Mouse (Mus musculus): ENCODE results near the gene Arrdc3. TPM values are rescaled to one million over a fixed set of nuclear protein-coding genes. Genes with fewer than 3 reads are reported as not detected.
A peak's percentile ranks its signal among the peaks of the same experiment; 100 is the strongest.
"Not testable (repeated sequence)": the region's sequence is repeated elsewhere in the genome, so short reads cannot be mapped to it uniquely, and the experiment has no call there.

The Arrdc3 gene
- polyA plus RNA-seq, 1 experiment from 2014 or later, result 78.9 TPM

DNA sequence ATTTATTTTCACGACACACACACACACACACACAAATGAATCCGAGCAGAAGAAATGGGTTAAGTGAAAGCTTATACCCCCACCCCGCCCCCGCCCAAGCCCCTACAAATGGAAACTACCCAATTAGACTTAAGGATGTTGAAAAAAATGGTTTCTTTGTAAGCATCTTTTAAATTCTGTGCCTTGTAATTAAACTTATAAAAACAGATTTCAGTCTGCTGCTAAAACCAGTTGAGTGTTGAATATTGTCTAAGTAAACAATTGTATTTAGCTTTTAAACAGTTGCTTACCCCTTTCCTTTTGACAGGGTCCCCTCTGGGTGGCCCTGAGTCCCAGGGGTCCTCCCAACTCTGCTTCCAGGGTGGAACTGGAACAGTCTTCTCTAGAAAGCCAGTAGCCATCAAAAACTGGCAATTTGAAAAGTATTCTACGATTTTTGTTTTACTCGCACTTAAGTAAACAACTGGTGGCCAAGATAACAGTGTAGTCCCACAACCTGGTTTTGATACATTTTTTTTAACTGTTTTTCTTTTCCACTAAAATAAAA is 3.6 kb downstream of the Arrdc3 start:
- Histone ChIP-seq H3K4me2 (replicated peaks) (peak overlapping the region; percentile 56), H3K4me1 (0 out of 2 replicates have a peak, but pooled peaks cover 2% of the 10 kb centered on the region), H3K36me3 (peaks cover 26% of the 10 kb centered on the region), H3K27ac (peak overlapping the region; percentile 100), H3K9me3 (replicated peaks) (no peaks in the 10 kb centered on the region), H3K4me3 (peak overlapping the region; percentile 75), H3K9ac (peak overlapping the region; percentile 99), H3K27me3 (no peaks in the 10 kb centered on the region)
- 24% methylated on average over 6 of the region's 6 CpGs for WGBS
- ATAC-seq (ENCODE audit: low FRiP score), result no peak; the same call in 1 of the 2 replicates

- Histone ChIP-seq H3K9ac (no peak overlapping the region), H3K9me3 (replicated peaks) (no peaks in the 10 kb centered on the region), H3K4me1 (no peaks in the 10 kb centered on the region), H3K27ac (no peak overlapping the region), H3K4me3 (no peak overlapping the region), H3K27me3 (no peaks in the 10 kb centered on the region), H3K36me3 (peaks cover 34% of the 10 kb centered on the region), H3K4me2 (replicated peaks) (no peak overlapping the region)
- WGBS, result 82% methylated on average over 2 of the region's 2 CpGs
- no peak for ATAC-seq (ENCODE audit: low FRiP score)
These were observed 4.7 kb downstream of the Arrdc3 start for GRCm38 (mm10) chr13:80887842-80888241.

GRCm38 (mm10) chr13:80894928-80895327 is 11.7 kb downstream of the Arrdc3 start:
- ATAC-seq (ENCODE audit: low FRiP score), result not testable (repeated sequence)
- H3K36me3 ChIP-seq, result peaks cover 54% of the 10 kb centered on the region

DNA sequence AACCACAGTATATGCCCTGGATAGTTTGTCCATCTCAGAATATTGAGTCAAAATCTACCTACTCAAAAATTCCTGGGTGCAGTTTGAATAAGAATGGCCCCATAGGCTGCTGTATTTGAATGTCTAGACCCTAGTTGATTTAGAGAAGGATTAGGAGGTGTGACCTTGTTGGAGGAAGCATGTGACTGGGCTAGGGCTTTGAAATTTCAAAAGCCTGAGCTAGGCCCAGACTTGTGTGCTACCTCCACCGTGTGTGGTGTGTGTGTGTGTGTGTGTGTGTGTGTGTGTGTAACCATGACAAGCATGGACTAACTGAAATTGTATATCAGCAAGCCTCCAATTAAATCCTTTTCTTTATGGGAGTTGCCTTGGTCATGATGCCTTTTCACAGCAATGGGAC is 14.2 kb downstream of the Arrdc3 start:
- peaks cover 33% of the 10 kb centered on the region for H3K36me3 ChIP-seq
- peak; percentile 33; the same call in 1 of the 2 replicates for ATAC-seq (ENCODE audit: low FRiP score)
- H3K27me3 ChIP-seq, result no peaks in the 10 kb centered on the region
- 68% methylated on average over 1 of the region's 1 CpGs for WGBS
- no peaks in the 10 kb centered on the region for H3K4me1 ChIP-seq
- no peak overlapping the region for H3K4me3 ChIP-seq
- no peak overlapping the region for H3K9ac ChIP-seq
- no peak overlapping the region for H3K27ac ChIP-seq
- H3K4me2 ChIP-seq (replicated peaks), result no peak overlapping the region
- no peaks in the 10 kb centered on the region for H3K9me3 ChIP-seq (replicated peaks)

More at GRCm38 (mm10) chr13:80894928-80895327, 11.7 kb downstream of the Arrdc3 start:
- not testable (repeated sequence) for H3K4me3 ChIP-seq; H3K27ac ChIP-seq; H3K27me3 ChIP-seq; H3K9ac ChIP-seq; H3K9me3 ChIP-seq (replicated peaks); H3K4me1 ChIP-seq; H3K4me2 ChIP-seq (replicated peaks)
- WGBS, result 92% methylated on average over 3 of the region's 3 CpGs

DNA sequence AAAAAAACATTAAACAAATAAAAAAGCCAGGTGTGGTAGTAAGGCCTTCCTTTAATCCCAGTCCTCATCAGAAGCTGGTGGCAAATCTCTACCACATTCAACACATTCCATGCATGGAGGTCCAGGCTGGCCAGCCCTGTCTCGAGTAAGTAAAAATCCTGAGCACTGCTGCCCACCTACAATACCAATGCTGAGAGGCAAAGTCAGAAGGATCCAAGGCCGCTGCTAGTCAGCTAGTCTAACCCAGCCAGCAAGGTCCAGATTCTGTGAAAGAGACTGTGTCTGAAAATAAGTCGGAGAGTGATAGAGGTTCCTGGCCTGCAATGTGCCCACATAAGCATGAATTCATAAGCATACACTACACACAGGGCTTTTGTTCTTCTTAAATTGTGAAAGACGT is 14.9 kb downstream of the Arrdc3 start:
- Histone ChIP-seq H3K4me1 (no peaks in the 10 kb centered on the region), H3K9ac (no peak overlapping the region), H3K27me3 (no peaks in the 10 kb centered on the region), H3K4me2 (replicated peaks) (no peak overlapping the region), H3K4me3 (no peak overlapping the region), H3K27ac (no peak overlapping the region), H3K36me3 (peaks cover 28% of the 10 kb centered on the region), H3K9me3 (replicated peaks) (no peaks in the 10 kb centered on the region)
- no peak for ATAC-seq (ENCODE audit: low FRiP score)
- WGBS, result 88% methylated on average over 4 of the region's 4 CpGs

DNA sequence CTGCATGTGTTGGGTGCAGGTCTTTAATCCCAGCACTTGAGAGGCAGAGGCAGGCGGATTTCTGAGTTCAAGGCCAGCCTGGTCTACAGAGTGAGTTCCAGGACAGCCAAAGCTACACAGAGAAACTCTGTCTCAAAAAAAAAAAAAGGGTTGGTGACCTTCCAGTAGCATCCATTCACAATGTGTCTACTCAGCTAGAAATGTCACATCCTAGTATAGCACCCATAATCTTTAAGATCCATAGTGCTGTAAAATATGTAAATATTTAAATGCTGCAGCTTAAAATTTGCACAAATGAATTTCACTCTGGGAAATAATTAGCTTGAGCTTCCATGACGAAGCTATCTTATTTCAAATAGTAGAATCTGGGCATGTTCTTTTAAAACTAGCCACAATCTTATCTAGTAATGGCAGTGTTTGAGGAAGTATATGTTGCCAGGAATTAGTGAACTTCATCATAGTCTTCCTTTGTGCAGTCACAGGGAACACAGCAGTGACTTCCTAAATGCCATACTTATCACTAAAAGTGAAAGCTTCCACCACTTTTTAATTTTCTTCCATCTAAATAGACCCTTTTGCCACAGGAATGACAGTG is 16.3 kb downstream of the Arrdc3 start:
- H3K27me3 ChIP-seq, result no peaks in the 10 kb centered on the region
- H3K36me3 ChIP-seq, result peaks cover 15% of the 10 kb centered on the region
- H3K4me1 ChIP-seq, result no peaks in the 10 kb centered on the region
- no peaks in the 10 kb centered on the region for H3K9me3 ChIP-seq (replicated peaks)
- H3K4me3 ChIP-seq, result no peak overlapping the region
- H3K4me2 ChIP-seq (replicated peaks), result no peak overlapping the region
- ATAC-seq (ENCODE audit: low FRiP score), result no peak
- no peak overlapping the region for H3K9ac ChIP-seq
- WGBS, result 87% methylated on average over 2 of the region's 2 CpGs
- no peak overlapping the region for H3K27ac ChIP-seq

- ATAC-seq (ENCODE audit: low FRiP score), result no peak
- Histone ChIP-seq H3K9me3 (replicated peaks) (no peaks in the 10 kb centered on the region), H3K4me3 (no peak overlapping the region), H3K4me1 (no peaks in the 10 kb centered on the region), H3K4me2 (replicated peaks) (no peak overlapping the region), H3K27ac (no peak overlapping the region), H3K36me3 (peaks cover 12% of the 10 kb centered on the region; the same call in 1 of the 2 replicates), H3K9ac (no peak overlapping the region), H3K27me3 (no peaks in the 10 kb centered on the region)
- WGBS, result 84% methylated on average over 4 of the region's 4 CpGs
These were observed 18.2 kb downstream of the Arrdc3 start for GRCm38 (mm10) chr13:80901432-80901831.

- no peaks in the 10 kb centered on the region for H3K9me3 ChIP-seq (replicated peaks)
- no peak overlapping the region for H3K9ac ChIP-seq
- H3K27ac ChIP-seq, result no peak overlapping the region
- 89% methylated on average over 3 of the region's 3 CpGs for WGBS
- no peaks in the 10 kb centered on the region for H3K27me3 ChIP-seq
- peaks cover 12% of the 10 kb centered on the region; the same call in 1 of the 2 replicates for H3K36me3 ChIP-seq
- H3K4me1 ChIP-seq, result no peaks in the 10 kb centered on the region
- no peak overlapping the region for H3K4me3 ChIP-seq
- no peak overlapping the region for H3K4me2 ChIP-seq (replicated peaks)
- ATAC-seq (ENCODE audit: low FRiP score), result no peak
These were observed 19.6 kb downstream of the Arrdc3 start for GRCm38 (mm10) chr13:80902796-80903195.

DNA sequence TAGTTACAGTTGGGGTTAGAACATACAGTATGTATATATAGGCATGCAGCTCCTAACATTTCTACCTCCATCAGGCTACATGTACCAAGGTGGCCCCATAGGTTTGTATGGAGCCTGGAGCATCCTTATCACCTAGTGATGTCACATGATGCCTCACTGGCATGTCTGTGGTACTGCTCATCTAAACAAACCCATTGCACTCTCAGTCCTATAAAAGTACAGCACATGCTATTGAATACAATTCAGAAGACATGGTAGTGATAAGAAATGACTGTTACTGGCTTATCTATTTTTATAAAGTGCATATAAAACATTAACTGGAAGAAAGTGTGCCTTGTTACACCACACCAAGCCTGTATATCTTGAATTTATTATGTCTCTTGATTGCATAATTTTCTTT is 30.2 kb downstream of the Arrdc3 start:
- ATAC-seq (ENCODE audit: low FRiP score), result no peak
- no peak overlapping the region for H3K27ac ChIP-seq
- H3K9me3 ChIP-seq (replicated peaks), result no peaks in the 10 kb centered on the region

GRCm38 (mm10) chr13:80920939-80921338 is 37.8 kb downstream of the Arrdc3 start:
- Histone ChIP-seq H3K9ac (no peak overlapping the region), H3K9me3 (replicated peaks) (no peaks in the 10 kb centered on the region), H3K27ac (no peak overlapping the region), H3K4me3 (no peak overlapping the region), H3K4me1 (no peaks in the 10 kb centered on the region), H3K27me3 (no peaks in the 10 kb centered on the region), H3K36me3 (no peaks in the 10 kb centered on the region), H3K4me2 (replicated peaks) (no peak overlapping the region)
- no peak for ATAC-seq (ENCODE audit: low FRiP score)
- WGBS, result 89% methylated on average over 6 of the region's 6 CpGs

More for the DNA sequence above, 30.2 kb downstream of the Arrdc3 start:
- H3K27me3 ChIP-seq, result no peaks in the 10 kb centered on the region
- no peaks in the 10 kb centered on the region for H3K4me1 ChIP-seq
- no peak overlapping the region for H3K4me2 ChIP-seq (replicated peaks)
- H3K36me3 ChIP-seq, result no peaks in the 10 kb centered on the region
- no peak overlapping the region for H3K4me3 ChIP-seq
- H3K9ac ChIP-seq, result no peak overlapping the region

DNA sequence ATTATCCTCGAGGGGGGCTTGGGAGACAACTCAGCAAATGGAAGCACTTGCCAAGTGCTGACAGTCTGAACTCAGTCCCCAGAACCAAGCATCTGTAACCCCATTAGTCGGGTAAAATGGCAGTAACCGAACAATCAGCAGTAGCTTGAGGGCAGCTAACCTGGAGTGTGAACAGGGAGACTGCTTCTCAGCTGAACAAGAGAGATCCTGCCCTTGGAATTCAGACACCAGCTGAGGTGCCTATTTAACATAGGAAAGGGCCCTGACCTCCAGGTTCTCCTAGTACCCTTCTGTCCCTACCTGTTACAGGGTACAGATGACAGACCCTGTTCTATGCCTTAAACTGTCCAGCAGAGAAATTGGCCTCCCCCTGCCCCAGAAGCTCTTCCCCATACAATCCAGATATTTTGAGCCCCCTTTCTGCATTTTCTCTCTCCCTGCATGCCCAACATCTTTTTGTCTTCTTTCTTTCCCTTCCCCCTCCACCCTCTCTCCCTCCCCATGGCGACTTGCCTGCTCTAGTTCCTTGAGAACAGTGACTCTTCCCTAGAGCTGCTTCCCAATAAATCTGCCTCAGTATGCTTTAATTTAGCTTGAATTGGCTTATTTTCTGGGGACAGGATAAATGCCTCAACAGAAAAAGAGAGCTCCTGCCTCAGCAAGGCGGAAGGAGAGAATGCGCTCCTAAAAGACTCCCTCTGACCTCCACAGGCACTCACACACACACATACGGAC is 38.6 kb downstream of the Arrdc3 start:
- H3K36me3 ChIP-seq, result no peaks in the 10 kb centered on the region
- no peaks in the 10 kb centered on the region for H3K4me1 ChIP-seq
- H3K4me2 ChIP-seq (replicated peaks), result no peak overlapping the region
- no peak overlapping the region for H3K9ac ChIP-seq
- no peaks in the 10 kb centered on the region for H3K9me3 ChIP-seq (replicated peaks)
- H3K27me3 ChIP-seq, result no peaks in the 10 kb centered on the region
- WGBS, result 56% methylated on average over 7 of the region's 7 CpGs
- H3K27ac ChIP-seq, result no peak overlapping the region
- ATAC-seq (ENCODE audit: low FRiP score), result no peak
- no peak overlapping the region for H3K4me3 ChIP-seq

DNA sequence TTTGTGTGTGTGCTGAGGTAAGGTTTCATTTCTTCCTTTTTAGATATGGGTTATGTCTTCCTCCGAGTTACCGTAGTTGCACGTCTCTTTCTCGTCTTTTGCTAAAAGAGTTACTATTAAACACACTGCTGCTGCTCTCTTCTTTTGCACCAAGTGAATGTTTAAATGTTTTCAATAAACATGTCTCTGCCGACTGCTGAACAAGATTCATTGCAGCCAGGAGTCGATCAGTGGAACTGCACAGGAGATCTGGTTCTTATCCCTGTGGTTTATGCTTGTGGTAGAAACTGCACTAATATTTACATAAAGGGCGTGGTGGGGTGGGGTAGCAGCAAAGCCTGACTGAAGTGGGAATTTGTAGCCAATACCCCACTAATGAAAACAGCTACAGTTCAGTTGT is 45.0 kb downstream of the Arrdc3 start:
- Histone ChIP-seq H3K4me2 (replicated peaks) (no peak overlapping the region), H3K27me3 (no peaks in the 10 kb centered on the region), H3K4me1 (no peaks in the 10 kb centered on the region), H3K4me3 (no peak overlapping the region), H3K9ac (no peak overlapping the region), H3K36me3 (no peaks in the 10 kb centered on the region), H3K27ac (no peak overlapping the region), H3K9me3 (replicated peaks) (no peaks in the 10 kb centered on the region)
- WGBS, result 81% methylated on average over 7 of the region's 7 CpGs
- no peak for ATAC-seq (ENCODE audit: low FRiP score)

Data from hindbrain, embryonic 12.5 days (tissue).